Mouse (Mus musculus): ENCODE results near the gene Tas2r109.
"Not testable (repeated sequence)": the region's sequence is repeated elsewhere in the genome, so short reads cannot be mapped to it uniquely, and the experiment has no call there.

Tas2r109 gene

GRCm38 (mm10) chr6:132980865-132981264 lies at the start of gene Tas2r109:
Gene Tas2r109, minus strand, starts transcription at chr6:132980965.
- no peak for DNase-seq (ENCODE audit: low spot score)

DNA sequence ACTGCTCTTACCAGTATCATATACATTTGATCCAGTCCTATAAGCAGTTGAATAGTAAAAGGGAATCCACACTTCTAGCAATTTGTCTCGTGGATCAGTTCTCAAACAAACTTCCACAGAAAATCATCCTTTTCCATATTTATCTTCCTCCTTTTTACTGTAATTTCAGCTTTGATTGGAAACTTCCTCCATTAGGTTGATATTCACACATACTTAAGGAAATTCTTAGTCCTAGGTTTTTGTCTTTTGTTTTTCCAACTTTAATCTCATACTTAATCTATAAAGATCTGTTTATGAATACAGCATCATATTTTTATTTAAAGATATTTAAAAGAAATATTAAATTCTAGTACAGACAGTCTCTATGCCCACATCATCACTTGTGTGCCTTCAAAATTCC lies 22.9 kb downstream of the Tas2r109 start, which contains the start of gene Tas2r131:
Gene Tas2r131 (minus strand): TSS at position 101 of the 400 bp plus-strand sequence.
- DNase-seq (ENCODE audit: low spot score): no peak

GRCm38 (mm10) chr6:132950802-132951201 lies 30.0 kb downstream of the Tas2r109 start, which contains the start of gene Tas2r129:
Gene Tas2r129, plus strand, starts transcription at chr6:132951102.
- DNase-seq (ENCODE audit: low spot score): no peak

DNA sequence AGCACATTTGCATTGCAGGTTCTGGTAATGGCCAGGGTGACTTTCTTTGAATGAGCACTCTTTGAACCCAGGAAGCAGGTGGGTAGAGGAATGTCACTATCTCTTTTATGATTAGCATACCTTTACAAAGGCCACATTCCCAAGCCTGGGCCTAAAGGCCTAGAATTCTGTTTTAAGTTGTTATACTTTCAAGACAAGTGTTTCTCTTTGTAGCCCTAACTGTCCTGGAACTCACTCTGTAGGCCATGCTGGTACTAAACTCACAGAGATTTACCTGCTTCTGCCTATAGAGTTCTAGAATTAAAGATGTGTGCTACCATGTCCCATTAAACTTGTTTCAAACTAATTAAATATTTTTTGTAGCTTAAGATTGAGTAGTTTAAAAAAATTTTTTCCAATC lies 39.4 kb downstream of the Tas2r109 start:
- not testable (repeated sequence) for DNase-seq (ENCODE audit: low spot score)

Measured in left cerebral cortex, adult 11 months (tissue).